Mouse (Mus musculus) spleen, adult 2 months (tissue): ENCODE data around the gene Maml3.

Experiments used
- CTCF ChIP-seq: fragments of 200-500 bp; IDR thresholded peaks from 2 replicates; pipeline ENCODE4 v1.5.1; 2011; ENCODE audit warnings: mild to moderate bottlenecking, inconsistent platforms; ENCODE audit not compliant: insufficient read depth, insufficient read length, insufficient replicate concordance; ENCODE audit errors: extremely low read depth
- POLR2A ChIP-seq: fragments of 200-500 bp; IDR thresholded peaks from 2 replicates; pipeline ENCODE4 v1.6.1; 2011; ENCODE audit warnings: low read depth, low read length, inconsistent platforms

GRCm38 (mm10) chr3:51647356-51647755, 457.5 kb downstream of the Maml3 start:
- TF ChIP-seq POLR2A (no peak), CTCF (no peak)
